Comparison of ENCODE assay signal across 8 mouse cellular contexts in the genomic region with DNA sequence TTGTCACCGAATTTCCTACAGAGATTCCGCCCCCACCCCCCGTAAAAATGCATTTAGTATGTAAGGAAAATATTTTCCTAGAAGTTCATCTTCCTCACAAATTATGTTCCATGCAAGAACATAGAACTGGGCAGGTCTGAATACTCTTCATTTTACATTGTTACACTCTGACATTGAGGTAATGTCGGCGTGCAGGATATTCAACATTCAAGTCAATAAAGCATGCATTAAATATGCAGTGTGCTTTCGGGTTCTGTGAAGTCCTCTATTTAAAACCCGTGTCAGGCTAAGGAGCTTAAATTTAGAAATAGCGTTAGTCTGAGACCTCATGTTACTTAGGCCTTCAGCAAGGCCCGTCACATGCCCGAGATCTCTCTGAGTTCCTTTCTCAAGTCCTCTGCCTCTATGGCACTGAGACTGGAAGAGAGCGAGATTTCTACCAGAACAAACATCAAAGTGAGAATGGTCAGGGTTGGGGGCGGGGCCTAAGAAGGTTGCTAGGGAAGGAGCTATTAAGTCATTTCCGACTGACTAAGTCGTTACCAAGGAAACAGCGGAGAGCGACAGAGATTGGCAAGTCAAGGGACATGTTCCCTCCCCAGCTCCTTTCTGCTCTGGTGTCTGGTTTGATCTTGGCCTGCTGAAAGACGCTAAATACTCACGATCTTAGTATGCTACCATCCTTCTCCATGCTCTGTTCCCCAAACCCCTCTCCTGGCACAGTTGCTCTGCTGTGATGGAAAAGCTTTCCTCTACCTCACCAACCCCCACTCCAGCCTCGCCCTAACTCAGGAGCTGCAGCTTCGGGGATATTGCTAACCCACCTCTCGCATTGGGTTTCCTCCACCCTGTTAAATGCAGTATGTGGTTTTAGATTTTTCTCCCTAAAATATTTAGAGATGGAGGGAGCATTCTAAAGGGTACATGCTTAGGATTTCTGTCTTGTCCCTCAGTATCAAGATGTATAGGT. TPM values are rescaled to one million over a fixed set of nuclear protein-coding genes. Genes with fewer than 3 reads are reported as not detected.
DNase-seq lines count a peak whose midpoint lies in the region; ATAC-seq lines count a peak whose summit lies in the region.

No protein-coding gene starts in this region.

- H3K4me2 ChIP-seq in embryonic facial prominence, embryonic 12.5 days (replicated peaks) = peak overlapping the region; percentile 52
- peak overlapping the region; percentile 44 for H3K4me2 ChIP-seq in intestine, embryonic 16.5 days (ENCODE audit: low read depth, low read length)

- H3K27ac ChIP-seq in embryonic facial prominence, embryonic 12.5 days = peak overlapping the region; percentile 61; the same call in 1 of the 2 replicates
- no peak overlapping the region for H3K27ac ChIP-seq in intestine, embryonic 16.5 days (ENCODE audit: low read length)

- peak overlapping the region; percentile 34 for H3K4me3 ChIP-seq in embryonic facial prominence, embryonic 12.5 days
- H3K4me3 ChIP-seq in intestine, embryonic 16.5 days (ENCODE audit: low read length) = peak overlapping the region; percentile 43

- no peaks in the 10 kb centered on the region for H3K9me3 ChIP-seq in embryonic facial prominence, embryonic 12.5 days
- no peaks in the 10 kb centered on the region for H3K9me3 ChIP-seq in intestine, embryonic 16.5 days (ENCODE audit: control insufficient read depth, low read length)

- intact Hi-C loops in left cerebral cortex, postnatal 25 days (cut with DNase I) = no loop called here

- no peaks in the 10 kb centered on the region for H3K27me3 ChIP-seq in embryonic facial prominence, embryonic 12.5 days
- no peaks in the 10 kb centered on the region for H3K27me3 ChIP-seq in intestine, embryonic 16.5 days (replicated peaks; ENCODE audit: control insufficient read depth, insufficient read depth, low read length)

- H3K4me1 ChIP-seq in embryonic facial prominence, embryonic 12.5 days = peaks cover 8% of the 10 kb centered on the region; the same call in 1 of the 2 replicates
- peaks cover 8% of the 10 kb centered on the region for H3K4me1 ChIP-seq in intestine, embryonic 16.5 days (ENCODE audit: control insufficient read depth, insufficient read depth, low read length)

- peak; percentile 73 for ATAC-seq in embryonic facial prominence, embryonic 12.5 days (ENCODE audit: insufficient number of reproducible peaks, insufficient read depth, low FRiP score, low TSS enrichment)
- peak; percentile 83 for ATAC-seq in intestine, embryonic 16.5 days
- peak; percentile 99 for ATAC-seq in megakaryocyte progenitor cell, adult 5-6 weeks (replicated peaks; ENCODE audit: poor library complexity)

- 27% methylated on average over 21 of the region's 21 CpGs for WGBS in embryonic facial prominence, embryonic 12.5 days
- 23% methylated on average over 21 of the region's 21 CpGs for WGBS in intestine, embryonic 16.5 days

- 0 out of 2 replicates have a peak overlapping the region, but pooled peaks have one; percentile 37 for H3K9ac ChIP-seq in embryonic facial prominence, embryonic 12.5 days
- peak overlapping the region; percentile 17; the same call in 1 of the 2 replicates for H3K9ac ChIP-seq in intestine, embryonic 16.5 days (ENCODE audit: low read depth, low read length)

- no peaks in the 10 kb centered on the region for H3K36me3 ChIP-seq in embryonic facial prominence, embryonic 12.5 days
- H3K36me3 ChIP-seq in intestine, embryonic 16.5 days (ENCODE audit: control insufficient read depth, insufficient read depth, low read length) = no peaks in the 10 kb centered on the region; the same call in 1 of the 2 replicates

- peak; percentile 63 for DNase-seq in ovary, adult 18-20 months (ENCODE audit: low spot score)
- no peak for DNase-seq in ovary, postnatal 10 days (ENCODE audit: low spot score)
- peak; percentile 97 for DNase-seq in heart, adult 11 months
- peak; percentile 66 to 71 for DNase-seq in left cerebral cortex, postnatal 25 days (ENCODE audit: low spot score in 2 of 2)
- DNase-seq in right cerebral cortex, postnatal 25 days = peak; percentile 47

RNA-seq across cellular contexts. Expression of gene 4930550C14Rik, which starts 2.9 kb away (rescaled TPM):
- 0.78 and 0.84 TPM in 2 replicates for polyA plus RNA-seq in embryonic facial prominence, embryonic 12.5 days (2016; fragmentation: Nextera tagmentation; extraction: Ambion mirVana)
- polyA plus RNA-seq in intestine, embryonic 16.5 days (2015; fragmentation: Nextera tagmentation; extraction: Ambion mirVana) = 0.23 and 0.44 TPM in 2 replicates
- under 1 TPM; 0.32 to 0.57 TPM for total RNA-seq in left cerebral cortex, postnatal 25 days (2021)
- total RNA-seq in megakaryocyte progenitor cell, adult 5-6 weeks (2015) = 0.32 and 0.44 TPM in 2 replicates
- total RNA-seq in megakaryocyte progenitor cell, adult 5-6 weeks (2017) = 0.50 TPM in 1 of 2 replicates, not detected in the other

RNA-seq across cellular contexts. Expression of gene Kdelc2, which starts 21.2 kb away (rescaled TPM):
- 18.4 and 21.3 TPM in 2 replicates for polyA plus RNA-seq in embryonic facial prominence, embryonic 12.5 days (2016; fragmentation: Nextera tagmentation; extraction: Ambion mirVana)
- polyA plus RNA-seq in intestine, embryonic 16.5 days (2015; fragmentation: Nextera tagmentation; extraction: Ambion mirVana) = 23.9 and 25.2 TPM in 2 replicates
- 1 to 10 TPM; 6.8 to 7.2 TPM for total RNA-seq in left cerebral cortex, postnatal 25 days (2021)
- total RNA-seq in megakaryocyte progenitor cell, adult 5-6 weeks (2015) = 6.9 and 8.1 TPM in 2 replicates
- total RNA-seq in megakaryocyte progenitor cell, adult 5-6 weeks (2017) = 10.5 and 12.4 TPM in 2 replicates
